Mouse (Mus musculus): ENCODE measurements around the gene Disp2.

Gene Disp2

GRCm38 (mm10) chr2:118790221-118790550, 10.7 kb downstream of the Disp2 start:
- no peak for DNase-seq

DNA sequence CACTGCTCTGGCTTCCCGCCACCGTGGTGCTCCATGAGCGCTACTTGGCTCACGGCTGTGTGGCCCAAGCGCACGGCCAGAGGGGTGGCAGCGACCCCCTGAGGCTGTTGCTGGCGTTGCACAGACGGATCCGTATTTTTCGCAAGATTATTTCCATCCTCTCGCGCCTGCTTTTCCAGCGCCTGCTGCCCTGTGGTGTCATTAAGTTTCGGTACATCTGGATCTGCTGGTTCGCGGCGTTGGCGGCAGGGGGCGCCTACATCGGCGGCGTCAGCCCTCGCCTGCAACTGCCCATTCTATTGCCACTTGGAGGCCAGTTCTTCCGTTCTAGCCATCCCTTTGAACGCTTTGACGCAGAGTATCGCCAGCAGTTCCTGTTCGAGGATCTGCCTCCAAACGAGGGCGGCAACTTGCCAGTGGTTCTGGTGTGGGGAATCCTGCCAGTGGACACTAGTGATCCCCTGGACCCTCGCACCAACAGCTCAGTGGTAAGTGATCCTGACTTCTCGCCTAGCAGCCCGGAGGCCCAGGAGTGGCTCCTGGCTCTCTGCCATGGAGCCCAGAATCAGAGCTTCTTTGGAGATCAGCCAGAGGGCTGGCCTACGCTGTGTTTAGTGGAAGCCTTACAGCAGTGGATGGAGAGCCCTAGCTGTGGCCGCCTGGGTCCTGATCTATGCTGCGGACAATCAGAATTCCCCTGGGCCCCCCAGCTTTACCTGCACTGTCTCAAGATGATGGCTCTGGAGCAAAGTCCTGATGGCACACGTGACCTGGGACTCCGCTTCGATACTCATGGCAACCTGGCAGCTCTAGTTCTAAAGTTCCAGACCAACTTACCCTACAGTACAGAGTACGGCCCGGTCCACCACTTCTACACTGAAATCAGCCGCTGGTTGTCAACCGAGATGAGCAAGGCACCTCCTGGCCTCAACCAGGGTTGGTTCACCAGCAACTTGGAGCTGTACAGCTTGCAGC, 11.3 kb downstream of the Disp2 start:
- peak; percentile 43 for DNase-seq

GRCm38 (mm10) chr2:118791591-118792258, 12.2 kb downstream of the Disp2 start:
- no peak for DNase-seq

DNA sequence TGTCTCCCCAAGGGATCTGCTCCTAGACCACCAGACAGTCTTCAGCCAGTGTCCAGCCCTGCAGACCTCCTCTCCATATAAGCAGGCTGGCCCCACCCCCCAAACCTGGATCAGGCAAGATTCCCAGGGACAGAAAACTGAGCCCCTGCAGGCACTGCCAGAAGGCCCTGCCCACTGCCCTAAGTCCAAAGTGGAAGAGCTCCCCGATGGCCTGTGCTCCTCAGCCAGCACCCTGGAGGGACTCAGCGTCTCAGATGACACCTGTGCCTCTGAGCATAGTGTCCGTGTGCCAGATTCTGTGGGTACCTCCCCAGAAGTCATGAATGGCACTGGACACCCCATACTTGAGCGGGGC, 12.7 kb downstream of the Disp2 start:
- no peak for DNase-seq

DNA sequence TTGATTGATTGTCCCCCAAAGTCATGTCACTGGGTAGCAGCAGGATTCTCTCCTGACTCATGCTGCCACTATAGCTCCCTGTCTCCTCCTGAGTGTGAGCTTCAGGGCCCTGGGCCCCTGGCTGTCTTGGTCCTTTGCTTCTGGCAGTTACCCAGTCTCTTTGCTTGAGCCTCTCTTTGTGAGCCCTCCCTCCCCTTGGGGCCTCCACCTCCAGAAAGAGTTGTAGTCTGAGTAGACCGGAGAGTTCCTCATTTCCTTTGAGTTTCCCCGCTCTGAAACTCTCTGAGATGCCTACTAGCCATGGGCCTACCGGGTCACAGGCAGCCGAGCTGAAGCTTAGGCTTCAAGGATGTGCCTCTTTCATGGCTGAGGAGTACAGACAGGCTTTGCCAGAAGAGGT, 14.1 kb downstream of the Disp2 start:
- no peak for DNase-seq

DNA sequence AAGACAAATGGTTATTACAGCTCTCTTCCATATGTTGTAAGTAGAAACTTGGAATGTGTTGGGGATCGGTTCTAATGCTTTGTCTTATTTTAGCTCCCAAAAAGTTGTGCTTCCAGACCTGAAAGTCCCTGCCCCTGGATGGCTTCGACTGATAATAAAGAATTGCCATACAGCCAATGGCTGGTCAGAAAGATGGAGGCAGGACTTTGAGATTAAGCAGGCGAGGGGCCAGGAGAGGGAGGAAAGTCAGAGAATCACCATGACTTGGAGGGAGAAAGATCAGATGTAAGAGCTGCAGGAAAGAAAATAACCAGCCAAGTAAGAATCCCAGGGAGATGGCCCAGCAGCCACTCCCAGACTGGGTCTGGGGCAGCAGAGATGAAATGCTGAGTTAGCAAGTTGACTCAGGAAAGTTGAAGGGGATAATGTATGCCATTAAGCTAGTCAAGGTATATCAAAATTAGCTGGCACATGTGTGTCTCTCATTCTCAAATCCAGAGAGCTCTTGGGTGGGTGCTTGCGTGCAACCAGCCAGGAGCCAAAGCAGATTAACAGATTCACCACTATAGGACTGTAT, 23.1 kb downstream of the Disp2 start:
- no peak for DNase-seq

DNA sequence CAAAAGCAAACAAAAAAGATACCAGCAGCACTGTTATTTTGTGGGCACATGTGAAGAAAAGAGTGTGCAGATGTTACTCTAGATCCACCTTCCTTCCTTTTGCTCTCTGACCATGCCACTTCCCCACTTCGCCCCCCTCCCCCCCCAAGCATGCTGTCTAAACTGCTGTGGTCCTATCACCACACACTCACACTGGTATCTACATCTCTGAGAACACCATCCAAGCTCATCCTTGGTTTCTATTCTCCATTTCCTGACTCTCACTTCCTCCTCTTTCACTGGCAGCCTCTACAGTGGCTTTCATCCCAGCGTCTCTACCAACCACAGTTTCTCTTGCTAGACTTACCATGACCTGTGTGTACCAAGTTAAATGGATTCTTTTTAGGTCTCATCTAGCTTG, 25.0 kb downstream of the Disp2 start:
- no peak for DNase-seq

GRCm38 (mm10) chr2:118805137-118805536, 25.6 kb downstream of the Disp2 start:
- DNase-seq = no peak

DNA sequence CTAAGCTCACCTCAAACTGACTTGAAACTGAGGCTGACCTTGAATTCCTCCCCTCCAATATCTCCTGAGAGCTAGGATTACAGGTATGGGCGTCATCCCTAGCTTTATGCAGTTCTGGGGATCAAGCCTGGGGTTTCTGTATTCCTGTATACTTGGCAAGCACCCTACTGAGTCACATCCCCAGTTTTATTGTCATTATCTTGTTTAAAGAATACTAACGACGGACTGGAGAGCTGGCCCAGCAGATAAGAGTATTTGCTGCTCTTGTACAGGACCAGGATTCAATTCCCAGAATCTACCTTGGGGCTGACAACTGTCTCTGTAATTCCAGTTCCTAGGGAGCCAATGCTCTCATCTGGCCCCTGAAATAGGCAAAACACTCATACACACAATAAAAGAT, 26.2 kb downstream of the Disp2 start:
- no peak for DNase-seq

DNA sequence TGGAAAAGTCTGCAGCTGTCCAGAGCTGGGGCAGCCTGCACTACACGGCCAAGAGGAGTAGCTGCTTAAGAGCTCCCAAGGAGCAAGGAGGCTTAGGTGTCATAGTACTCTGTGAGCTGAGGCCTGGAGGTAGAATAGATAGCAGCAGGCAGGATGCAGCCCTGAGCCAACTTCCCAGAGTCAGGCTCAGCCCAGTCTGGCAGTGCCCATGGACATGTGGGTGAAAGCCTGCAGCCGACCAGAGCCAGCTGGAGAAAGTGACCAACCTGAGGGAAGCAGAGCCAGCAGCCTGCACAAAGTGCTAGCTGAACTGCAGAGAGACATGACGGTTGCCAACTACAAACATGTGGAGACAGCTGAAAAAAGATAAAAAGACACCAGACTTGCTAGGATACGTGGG, 27.3 kb downstream of the Disp2 start:
- no peak for DNase-seq

DNA sequence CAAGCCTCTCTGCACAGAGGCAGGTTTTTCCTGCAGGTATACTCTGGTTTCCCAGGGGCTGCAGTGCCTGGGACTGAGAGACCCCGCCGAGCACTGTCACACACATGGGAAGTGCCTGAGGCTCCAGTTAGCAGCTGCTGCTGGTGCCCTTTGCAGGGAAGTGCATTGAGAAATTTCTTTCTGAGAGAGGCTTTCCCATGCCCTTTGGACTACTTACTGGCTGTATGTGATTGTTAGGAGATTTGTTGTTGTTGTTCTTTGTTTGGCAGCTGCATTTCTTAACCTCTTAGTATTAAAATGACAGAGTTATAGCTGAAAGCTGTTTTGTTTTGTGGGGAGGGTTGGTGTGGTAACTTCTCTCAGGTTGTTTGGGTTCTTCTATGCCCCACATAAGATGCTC, 31.3 kb downstream of the Disp2 start:
- no peak for DNase-seq

DNA sequence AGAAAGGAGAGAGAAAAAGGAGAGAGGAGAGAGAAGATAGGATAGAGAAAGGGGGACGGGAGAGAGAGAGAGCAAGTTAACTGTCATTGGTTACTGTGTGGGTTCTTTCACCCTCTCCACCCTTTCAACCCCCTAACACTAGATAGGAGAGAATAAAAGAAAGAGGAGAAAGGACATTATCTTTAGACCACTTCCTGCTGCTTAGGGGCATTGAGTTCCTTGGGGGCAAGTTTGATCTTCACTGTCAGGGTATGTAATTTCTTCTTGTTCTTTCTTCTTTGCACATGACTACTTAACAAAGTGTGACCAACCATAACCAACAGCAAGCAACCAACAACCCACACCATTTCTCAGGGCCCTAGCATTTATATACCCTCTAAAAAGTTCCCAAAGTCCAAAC, 33.2 kb downstream of the Disp2 start:
- DNase-seq = no peak

DNA sequence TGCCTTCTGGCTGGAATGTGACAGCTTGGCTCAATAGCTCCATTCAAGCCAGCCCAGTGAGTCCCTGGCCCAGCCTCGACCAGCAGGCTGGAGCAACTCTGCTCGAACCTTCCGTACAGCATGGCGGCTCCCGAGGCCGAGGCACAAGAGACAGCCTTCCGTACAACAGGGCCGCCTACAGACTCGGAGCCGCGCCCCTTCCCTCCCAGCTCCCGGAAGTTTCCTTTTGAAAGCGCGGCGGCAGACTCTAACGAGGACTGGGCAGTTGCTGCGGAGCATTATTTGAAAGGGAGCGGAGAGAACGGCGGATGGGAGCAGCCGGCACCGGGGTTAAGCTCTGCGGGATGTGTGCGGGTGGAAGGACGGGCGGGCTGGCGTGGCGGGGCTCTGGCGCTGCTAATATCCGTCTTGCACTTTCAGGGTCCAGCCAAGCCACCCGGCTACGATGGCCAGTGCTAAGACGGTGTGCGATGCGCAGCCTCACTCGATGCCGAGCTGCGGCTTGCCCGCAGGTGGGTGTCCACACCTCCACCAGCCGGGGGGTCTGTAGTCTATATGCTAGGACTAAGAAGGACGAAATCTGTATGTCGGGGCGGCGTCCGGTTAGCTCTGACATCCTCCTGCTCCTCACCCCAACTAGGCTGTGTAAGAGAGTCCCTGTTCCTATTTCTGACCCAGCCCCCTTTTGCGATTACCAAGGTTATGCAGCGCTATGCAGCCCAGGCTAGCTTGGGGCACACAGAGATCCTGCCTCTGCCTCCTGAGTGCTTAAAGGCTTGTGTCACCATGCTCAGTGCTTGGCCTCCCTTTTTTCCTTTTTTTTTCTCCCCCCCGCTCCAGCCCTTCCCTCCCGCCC, 34.7 kb downstream of the Disp2 start, which contains the start of gene Knstrn:
Gene Knstrn (plus strand): TSS at position 23 of the 856 bp plus-strand sequence.
- peak; percentile 84 for DNase-seq

DNA sequence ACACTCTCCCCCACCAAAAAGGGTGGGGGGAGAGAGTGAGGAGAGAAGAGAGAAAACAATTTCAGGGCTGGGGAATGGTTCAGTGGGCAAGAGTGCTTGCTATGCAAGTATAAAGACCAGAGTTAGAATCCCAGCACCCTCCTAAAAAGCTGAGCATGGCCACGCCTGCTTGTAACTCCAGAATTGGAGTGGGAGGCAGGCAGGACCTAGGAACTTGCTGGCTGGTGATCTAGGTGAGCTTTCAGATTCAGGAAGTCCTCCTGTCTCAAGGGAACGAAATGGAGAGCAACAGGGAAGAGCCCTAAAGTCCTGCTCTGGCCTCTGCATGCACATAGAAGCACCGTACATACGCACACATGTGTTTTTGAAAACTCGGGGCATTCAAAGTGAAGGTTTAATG, 43.3 kb downstream of the Disp2 start:
- DNase-seq = no peak

GRCm38 (mm10) chr2:118824396-118824795, 44.9 kb downstream of the Disp2 start:
- DNase-seq = no peak

DNA sequence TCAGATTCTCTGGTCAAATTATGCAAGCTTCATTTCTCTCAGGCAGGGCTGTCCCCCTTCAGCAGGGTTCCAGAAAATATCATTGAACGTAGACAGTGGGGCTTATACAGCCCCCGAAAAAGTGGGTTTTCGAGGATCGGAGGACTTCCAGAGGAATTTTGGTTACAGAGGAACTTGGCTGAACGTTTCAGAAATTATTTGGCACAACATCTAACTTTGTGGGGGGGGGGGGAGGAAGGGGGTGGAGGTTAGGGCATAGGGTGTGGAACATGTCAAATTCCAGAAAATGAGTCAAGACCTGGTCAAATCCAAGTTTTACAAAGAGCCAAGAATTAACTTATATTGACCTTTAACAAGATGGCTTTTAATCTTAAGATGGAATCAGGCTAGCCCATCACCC, 49.6 kb downstream of the Disp2 start:
- no peak for DNase-seq

DNA sequence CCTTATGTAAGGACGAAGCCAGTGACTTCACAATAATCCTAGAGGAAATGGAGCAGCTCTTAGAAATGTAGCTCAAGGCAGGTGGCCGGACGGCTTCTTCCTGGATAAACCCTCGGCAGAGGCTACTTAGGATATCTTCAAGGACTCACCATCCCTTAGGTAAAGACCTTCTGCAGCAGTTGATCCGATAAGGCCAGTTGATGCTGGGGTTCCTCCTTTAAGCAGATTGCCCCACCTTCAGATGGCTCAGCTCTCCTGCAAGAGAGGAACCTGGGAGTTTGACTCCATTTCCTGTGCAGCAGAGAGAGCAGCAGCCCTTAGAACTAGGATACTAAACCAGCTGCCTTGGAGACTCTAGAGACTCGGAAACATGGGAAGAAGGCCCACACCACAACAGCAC, 54.5 kb downstream of the Disp2 start:
- DNase-seq = no peak

- no peak for DNase-seq
These were observed 55.6 kb downstream of the Disp2 start for GRCm38 (mm10) chr2:118835115-118835514.

GRCm38 (mm10) chr2:118838330-118838729, 58.8 kb downstream of the Disp2 start:
- no peak for DNase-seq

DNA sequence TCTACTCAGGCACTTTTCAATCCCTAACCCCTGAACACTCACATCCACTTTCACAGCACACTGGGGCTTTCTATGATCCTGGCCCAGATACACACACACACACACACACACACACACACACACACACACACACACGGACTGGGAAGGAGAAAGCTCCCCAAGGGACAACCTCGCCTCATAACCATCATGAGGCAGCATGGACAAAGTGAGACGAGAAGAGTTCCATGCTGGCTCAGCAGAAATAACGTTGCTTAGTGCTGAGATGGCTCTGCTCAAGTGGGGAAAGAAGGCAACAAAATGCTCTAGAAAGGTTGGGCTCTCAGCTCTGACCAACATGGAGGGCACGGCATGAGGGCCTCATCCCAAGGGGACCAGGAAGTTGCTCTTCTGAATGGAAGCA, 61.7 kb downstream of the Disp2 start:
- DNase-seq = no peak

DNA sequence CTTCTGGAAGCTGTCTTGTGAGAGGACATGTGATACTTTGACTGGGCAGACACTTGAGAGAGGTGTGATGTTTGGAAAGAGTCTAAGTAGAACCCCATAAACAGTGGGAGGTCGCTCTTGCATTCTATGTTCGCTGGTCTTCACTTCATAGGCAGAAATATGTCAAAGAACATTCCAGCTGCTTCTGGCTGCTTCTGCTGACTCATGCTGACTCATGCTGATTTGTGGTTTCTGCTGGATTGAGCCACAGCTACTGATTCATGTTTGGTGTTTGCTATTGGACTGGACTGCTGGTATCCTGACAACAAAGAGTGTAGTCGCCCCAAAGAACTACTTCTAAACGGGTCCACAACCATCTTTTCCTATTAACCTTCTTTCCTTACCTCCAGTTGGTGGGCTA, 62.3 kb downstream of the Disp2 start:
- DNase-seq = no peak

DNA sequence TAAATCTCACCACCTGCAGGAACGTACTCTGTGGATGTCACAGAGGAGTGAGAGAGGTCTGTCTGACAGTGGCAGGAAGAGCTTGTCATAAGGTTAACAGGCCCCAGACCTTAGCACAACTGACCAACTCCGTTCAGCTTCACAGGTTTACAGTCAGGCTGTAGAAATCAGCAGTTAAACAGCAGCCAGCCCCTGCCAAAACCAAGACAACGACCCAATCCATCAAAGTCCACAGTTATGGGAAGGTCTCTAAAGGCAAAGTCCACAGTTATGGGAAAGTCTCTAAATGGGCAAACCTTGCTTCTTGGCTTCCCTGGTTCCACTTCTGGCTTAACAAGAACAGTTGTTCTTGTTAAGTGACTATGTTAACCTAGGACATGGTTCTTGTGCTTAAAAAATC, 64.9 kb downstream of the Disp2 start:
- DNase-seq = no peak

GRCm38 (mm10) chr2:118846246-118846645, 66.7 kb downstream of the Disp2 start:
- peak; percentile 82 for DNase-seq

All from thymus, postnatal 25 days (tissue).